Mouse (Mus musculus) testis, postnatal 10 days (tissue): Measurements from ENCODE around the gene Zfp217.

Experiments
- DNase-seq: peaks from one replicate; pipeline ENCODE4 v3.0.0; 2021; ENCODE audit warnings: low spot score

Zfp217 gene

GRCm38 (mm10) chr2:170132716-170133092, 15.2 kb downstream of the Zfp217 start:
- no peak for DNase-seq

- DNase-seq, result no peak
Measured at GRCm38 (mm10) chr2:170131981-170132460, 15.9 kb downstream of the Zfp217 start.

- DNase-seq, result peak; percentile 97
Measured at GRCm38 (mm10) chr2:170130780-170131645, 16.9 kb downstream of the Zfp217 start.

- peak; percentile 59 for DNase-seq
Measured at GRCm38 (mm10) chr2:170129923-170130779, 17.8 kb downstream of the Zfp217 start.

- DNase-seq, result no peak
Measured at GRCm38 (mm10) chr2:170129248-170129922, 18.5 kb downstream of the Zfp217 start.

- no peak for DNase-seq
Measured at GRCm38 (mm10) chr2:170128461-170129247, 19.2 kb downstream of the Zfp217 start.

GRCm38 (mm10) chr2:170127523-170127922, 20.4 kb downstream of the Zfp217 start:
- no peak for DNase-seq

- no peak for DNase-seq
Measured at GRCm38 (mm10) chr2:170126266-170126665, 21.6 kb downstream of the Zfp217 start.

GRCm38 (mm10) chr2:170122197-170122596, 25.7 kb downstream of the Zfp217 start:
- no peak for DNase-seq

- no peak for DNase-seq
Measured at GRCm38 (mm10) chr2:170120139-170121027, 27.5 kb downstream of the Zfp217 start.

- DNase-seq, result peak; percentile 70
Measured at GRCm38 (mm10) chr2:170116704-170117281, 31.1 kb downstream of the Zfp217 start.

GRCm38 (mm10) chr2:170110306-170110705, 37.6 kb downstream of the Zfp217 start:
- peak; percentile 72 for DNase-seq

GRCm38 (mm10) chr2:170109528-170109927, 38.4 kb downstream of the Zfp217 start:
- no peak for DNase-seq

GRCm38 (mm10) chr2:170107791-170108190, 40.1 kb downstream of the Zfp217 start:
- DNase-seq, result no peak

- no peak for DNase-seq
Measured at GRCm38 (mm10) chr2:170106000-170106399, 41.9 kb downstream of the Zfp217 start.

GRCm38 (mm10) chr2:170104396-170104795, 43.5 kb downstream of the Zfp217 start:
- DNase-seq, result no peak

- DNase-seq, result peak; percentile 81
Measured at GRCm38 (mm10) chr2:170103852-170104251, 44.1 kb downstream of the Zfp217 start.

- no peak for DNase-seq
Measured at GRCm38 (mm10) chr2:170103341-170103740, 44.6 kb downstream of the Zfp217 start.

GRCm38 (mm10) chr2:170101932-170102331, 46.0 kb downstream of the Zfp217 start:
- no peak for DNase-seq

- DNase-seq, result peak; percentile 99
Measured at GRCm38 (mm10) chr2:170101132-170101531, 46.8 kb downstream of the Zfp217 start.
